Mouse (Mus musculus) stomach, postnatal 0 days (tissue): ENCODE measurements at regions not wholly inside any gene's neighbourhood (a gene's known extent, or its start where the extent isn't known, plus 50 kb on each side); places are given as distances from the start of the nearest gene placed in this dataset.

Experiments
- CTCF ChIP-seq: IDR thresholded peaks from 2 replicates; pipeline ENCODE4 v1.5.1; 2016; ENCODE audit warnings: antibody characterized with exemption, low read depth, mild to moderate bottlenecking, moderate library complexity
- EP300 ChIP-seq: optimal IDR thresholded peaks from 2 replicates; pipeline ENCODE3; 2016; ENCODE audit warnings: antibody characterized with exemption

GRCm38 (mm10) chr1:61055176-61055575, 77.4 kb downstream of the Icos start:
- TF ChIP-seq CTCF (peak; percentile 91), EP300 (no peak)
